Mouse (Mus musculus) kidney, embryonic 16.5 days (tissue): ENCODE results near the gene Ubl5. TPM values are rescaled to one million over a fixed set of nuclear protein-coding genes. Genes with fewer than 3 reads are reported as not detected.
A peak's percentile ranks its signal among the peaks of the same experiment; 100 is the strongest.

ENCODE experiments used
- ATAC-seq: fragments of 200-750 bp; cut with Nextera tagmentation; 2 replicates; pipeline ENCODE4 v1.8.0; 2017; ENCODE audit warnings: moderate TSS enrichment; ENCODE audit not compliant: low FRiP score, low TSS enrichment
- H3K27ac ChIP-seq: fragments of 300-500 bp; sonication (generic); 2 replicates; pipeline ENCODE4 v1.5.1; 2014; ENCODE audit warnings: low read length
- H3K27me3 ChIP-seq: fragments of 300-500 bp; sonication (generic); 2 replicates; pipeline ENCODE4 v1.6.1; 2014; ENCODE audit warnings: low read length, control low read depth, mixed read lengths; ENCODE audit not compliant: insufficient read depth
- H3K36me3 ChIP-seq: fragments of 300-500 bp; sonication (generic); 2 replicates; pipeline ENCODE4 v1.6.1; 2014; ENCODE audit warnings: low read length, control low read depth, mixed read lengths; ENCODE audit not compliant: insufficient read depth
- H3K4me1 ChIP-seq: fragments of 300-500 bp; sonication (generic); 2 replicates; pipeline ENCODE4 v1.6.1; 2014; ENCODE audit warnings: low read length, control low read depth, mixed read lengths; ENCODE audit not compliant: insufficient read depth
- H3K4me2 ChIP-seq: fragments of 300-500 bp; sonication (generic); replicated peaks from 2 replicates; pipeline ENCODE4 v1.6.1; 2014; ENCODE audit warnings: low read depth, low read length
- H3K4me3 ChIP-seq: fragments of 300-500 bp; sonication (generic); 2 replicates; pipeline ENCODE4 v1.5.1; 2014; ENCODE audit warnings: mild to moderate bottlenecking, low read length
- H3K9ac ChIP-seq: fragments of 300-500 bp; sonication (generic); replicated peaks from 2 replicates; pipeline ENCODE4 v1.6.1; 2014; ENCODE audit warnings: low read length
- H3K9me3 ChIP-seq: fragments of 300-500 bp; sonication (generic); 2 replicates; pipeline ENCODE4 v1.6.1; 2016; ENCODE audit warnings: low read length, control low read depth
- WGBS: fragments of 180-500 bp; shearing (Covaris S2); extraction: QIAGEN DNeasy Blood & Tissue Kit; methylation state at CpG from one replicate; pipeline ENCODE4 v1.1.7; 2014; 5-methylcytosine and 5-hydroxymethylcytosine counted together
- polyA plus RNA-seq: library from polyadenylated mRNA; unstranded; fragments of >200 nt; fragmentation: Nextera tagmentation; extraction: Ambion mirVana; gene quantifications from 2 replicates; pipeline ENCODE4 v1.2.1, GENCODE M21; 2015

Ubl5 gene
- polyA plus RNA-seq, 1 experiment from 2014 or later: 331 TPM

DNA sequence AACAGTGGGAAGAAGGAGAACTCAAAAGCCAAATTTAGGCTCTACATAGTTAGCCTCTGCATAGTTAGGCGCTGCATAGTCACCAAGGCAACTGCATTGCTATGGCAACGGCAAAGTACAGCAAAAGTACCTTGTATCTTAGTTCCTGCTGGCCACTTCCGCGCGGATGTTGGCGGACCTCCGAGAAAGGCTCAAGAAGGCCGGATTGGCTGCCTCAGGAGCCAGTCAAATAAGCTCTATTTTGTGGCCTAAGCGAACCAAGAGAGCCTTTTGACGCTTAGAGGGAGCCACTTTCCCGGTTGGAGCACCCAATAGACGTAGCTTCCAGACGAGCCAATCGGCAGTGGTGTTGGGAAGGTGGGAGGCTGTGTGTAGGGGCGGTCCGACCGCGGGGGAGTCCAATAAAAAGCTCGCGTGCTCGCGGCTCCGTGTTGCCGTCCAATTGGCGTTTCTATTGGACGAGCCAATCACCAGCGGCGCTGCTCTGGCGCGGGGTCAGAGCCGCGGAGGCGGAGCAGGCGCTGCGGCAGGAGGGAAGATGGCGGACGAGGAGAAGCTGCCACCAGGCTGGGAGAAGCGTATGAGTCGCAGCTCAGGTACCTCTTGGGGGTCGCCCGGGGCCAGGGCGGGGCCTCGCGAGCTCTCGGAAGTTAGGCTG is 9.1 kb downstream of the Ubl5 start, which contains the start of gene Pin1:
TSS of gene Pin1 (plus strand) at position 494 of the 658 bp plus-strand sequence.
- H3K4me1 ChIP-seq: peaks cover 21% of the 10 kb centered on the region
- H3K4me2 ChIP-seq: peak within 1 kb of the TSS; percentile 76
- H3K36me3 ChIP-seq: peaks cover 25% of the 10 kb centered on the region
- peak; percentile 99 for ATAC-seq
- H3K9ac ChIP-seq: peak within 1 kb of the TSS; percentile 87
- H3K27me3 ChIP-seq: no peaks in the 10 kb centered on the region
- peak within 1 kb of the TSS; percentile 88 for H3K4me3 ChIP-seq
- peak within 1 kb of the TSS; percentile 33 for H3K27ac ChIP-seq
- WGBS: under 1% methylated on average over 45 of the region's 45 CpGs
- H3K9me3 ChIP-seq: no peaks in the 10 kb centered on the region

GRCm38 (mm10) chr9:20652260-20652658 is 9.6 kb downstream of the Ubl5 start:
- Histone ChIP-seq H3K4me3 (peak overlapping the region; percentile 88), H3K4me1 (peaks cover 21% of the 10 kb centered on the region), H3K36me3 (peaks cover 26% of the 10 kb centered on the region; the same call in 1 of the 2 replicates), H3K27ac (peak overlapping the region; percentile 33; the same call in 1 of the 2 replicates), H3K4me2 (peak overlapping the region; percentile 76), H3K27me3 (no peaks in the 10 kb centered on the region), H3K9ac (peak overlapping the region; percentile 87), H3K9me3 (no peaks in the 10 kb centered on the region)
- peak; percentile 18 for ATAC-seq
- WGBS: 0% methylated on average over 25 of the region's 25 CpGs

DNA sequence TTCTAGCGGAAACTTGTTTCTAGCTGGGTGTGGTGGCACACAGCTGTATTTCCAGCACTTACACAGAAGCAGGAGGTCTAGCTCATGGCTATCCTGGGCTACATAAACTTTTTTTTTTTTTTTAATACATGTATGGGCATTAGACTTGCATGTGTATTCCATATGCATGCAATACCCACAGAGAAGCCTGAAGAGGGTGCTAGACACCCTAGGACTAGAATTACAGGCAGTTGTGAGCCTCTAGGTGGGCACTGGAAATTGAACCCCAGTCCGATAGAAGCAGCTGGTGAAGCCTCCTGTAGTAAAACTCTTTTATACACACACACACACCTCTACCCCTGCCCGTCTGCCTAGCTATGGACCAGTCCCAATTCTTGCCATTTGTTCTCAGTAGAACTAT is 11.2 kb downstream of the Ubl5 start:
- peaks cover 36% of the 10 kb centered on the region; the same call in 1 of the 2 replicates for H3K36me3 ChIP-seq
- H3K9ac ChIP-seq: no peak overlapping the region
- ATAC-seq: no peak
- no peaks in the 10 kb centered on the region for H3K9me3 ChIP-seq
- no peak overlapping the region for H3K27ac ChIP-seq
- no peak overlapping the region for H3K4me2 ChIP-seq
- H3K4me1 ChIP-seq: peaks cover 21% of the 10 kb centered on the region
- 93% methylated on average over 3 of the region's 3 CpGs for whole genome bisulfite sequencing
- no peaks in the 10 kb centered on the region for H3K27me3 ChIP-seq
- no peak overlapping the region for H3K4me3 ChIP-seq

- no peak for ATAC-seq
- Histone ChIP-seq H3K4me2 (no peak overlapping the region), H3K4me3 (no peak overlapping the region), H3K36me3 (peaks cover 52% of the 10 kb centered on the region), H3K9ac (no peak overlapping the region), H3K4me1 (peaks cover 12% of the 10 kb centered on the region), H3K27ac (no peak overlapping the region), H3K27me3 (no peaks in the 10 kb centered on the region), H3K9me3 (no peaks in the 10 kb centered on the region)
- 88% methylated on average over 3 of the region's 3 CpGs for WGBS
These were observed 14.9 kb downstream of the Ubl5 start for GRCm38 (mm10) chr9:20657546-20657945.

GRCm38 (mm10) chr9:20662325-20662724 is 19.6 kb downstream of the Ubl5 start:
- Histone ChIP-seq H3K36me3 (peaks cover 50% of the 10 kb centered on the region), H3K4me2 (no peak overlapping the region), H3K9ac (no peak overlapping the region), H3K4me3 (no peak overlapping the region), H3K9me3 (no peaks in the 10 kb centered on the region), H3K27ac (no peak overlapping the region), H3K27me3 (no peaks in the 10 kb centered on the region), H3K4me1 (peaks cover 27% of the 10 kb centered on the region)
- 54% methylated on average over 3 of the region's 3 CpGs for WGBS
- ATAC-seq: peak; percentile 42; the same call in 1 of the 2 replicates

- WGBS: 42% methylated on average over 8 of the region's 8 CpGs
- Histone ChIP-seq H3K9me3 (no peaks in the 10 kb centered on the region), H3K4me3 (no peak overlapping the region), H3K4me1 (peaks cover 27% of the 10 kb centered on the region), H3K27ac (no peak overlapping the region), H3K27me3 (no peaks in the 10 kb centered on the region), H3K4me2 (no peak overlapping the region), H3K9ac (no peak overlapping the region), H3K36me3 (peaks cover 45% of the 10 kb centered on the region)
- no peak for ATAC-seq
These were observed 20.2 kb downstream of the Ubl5 start for GRCm38 (mm10) chr9:20662874-20663273.

DNA sequence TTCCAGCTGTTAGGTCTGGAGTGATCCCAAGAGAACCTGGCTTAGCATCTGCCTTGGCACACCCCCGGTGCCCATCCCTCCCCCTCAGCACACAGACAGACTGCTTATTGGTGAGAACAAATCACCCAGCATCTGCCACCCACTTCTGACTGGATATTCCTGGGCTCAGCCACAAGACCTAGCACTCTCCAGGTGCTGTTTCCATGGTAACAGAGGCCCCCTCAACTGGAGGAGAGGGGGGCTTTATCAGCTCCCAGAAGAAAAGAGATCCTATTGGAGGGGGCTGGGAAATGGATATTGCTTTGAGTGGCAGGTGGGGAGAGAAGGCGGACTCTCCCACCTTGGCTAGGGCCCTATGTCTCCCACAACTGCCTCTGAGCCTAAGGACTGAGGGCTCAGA is 21.3 kb downstream of the Ubl5 start:
- ATAC-seq: no peak
- Histone ChIP-seq H3K9ac (no peak overlapping the region), H3K4me2 (no peak overlapping the region), H3K4me3 (no peak overlapping the region), H3K27ac (no peak overlapping the region), H3K27me3 (no peaks in the 10 kb centered on the region), H3K9me3 (no peaks in the 10 kb centered on the region), H3K36me3 (peaks cover 36% of the 10 kb centered on the region), H3K4me1 (peaks cover 27% of the 10 kb centered on the region)
- 78% methylated on average over 2 of the region's 2 CpGs for WGBS

GRCm38 (mm10) chr9:20664366-20664765 is 21.7 kb downstream of the Ubl5 start:
- H3K9me3 ChIP-seq: no peaks in the 10 kb centered on the region
- H3K4me1 ChIP-seq: peaks cover 27% of the 10 kb centered on the region
- no peak overlapping the region for H3K4me3 ChIP-seq
- no peak overlapping the region for H3K4me2 ChIP-seq
- WGBS: 36% methylated on average over 2 of the region's 2 CpGs
- no peak overlapping the region for H3K27ac ChIP-seq
- peaks cover 32% of the 10 kb centered on the region for H3K36me3 ChIP-seq
- H3K27me3 ChIP-seq: no peaks in the 10 kb centered on the region
- ATAC-seq: no peak
- H3K9ac ChIP-seq: no peak overlapping the region

- Histone ChIP-seq H3K9me3 (no peaks in the 10 kb centered on the region), H3K27me3 (no peaks in the 10 kb centered on the region), H3K9ac (no peak overlapping the region), H3K4me1 (peaks cover 27% of the 10 kb centered on the region), H3K27ac (no peak overlapping the region), H3K36me3 (peaks cover 25% of the 10 kb centered on the region), H3K4me2 (no peak overlapping the region), H3K4me3 (no peak overlapping the region)
- no peak for ATAC-seq
- WGBS: 79% methylated on average over 5 of the region's 5 CpGs
These were observed 22.4 kb downstream of the Ubl5 start for GRCm38 (mm10) chr9:20664982-20665637.

DNA sequence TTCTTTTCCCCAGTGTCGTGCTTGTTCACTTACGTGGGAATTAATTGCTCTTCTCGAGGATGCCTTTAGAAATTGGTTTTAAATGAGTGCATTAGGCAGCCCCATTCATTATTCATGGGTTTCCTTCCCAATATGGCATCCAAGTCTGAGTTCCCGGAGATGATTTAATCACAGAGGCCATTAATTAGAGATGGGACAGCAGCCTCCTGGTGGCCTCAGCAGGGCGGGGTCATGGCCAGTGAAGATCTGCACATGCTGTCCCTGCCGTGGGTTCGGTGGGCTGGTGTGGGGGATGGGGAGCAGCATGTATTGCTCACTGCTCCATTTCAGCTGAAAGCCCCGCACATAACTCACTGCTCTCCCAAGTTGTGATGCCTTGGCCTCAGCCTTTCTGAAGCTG is 23.2 kb downstream of the Ubl5 start:
- H3K4me2 ChIP-seq: no peak overlapping the region

More for the DNA sequence above, 23.2 kb downstream of the Ubl5 start:
- WGBS: 27% methylated on average over 8 of the region's 8 CpGs
- no peaks in the 10 kb centered on the region for H3K9me3 ChIP-seq
- peaks cover 21% of the 10 kb centered on the region for H3K36me3 ChIP-seq
- ATAC-seq: no peak
- no peak overlapping the region for H3K9ac ChIP-seq
- no peak overlapping the region for H3K27ac ChIP-seq
- no peaks in the 10 kb centered on the region for H3K27me3 ChIP-seq
- H3K4me3 ChIP-seq: no peak overlapping the region
- peaks cover 27% of the 10 kb centered on the region for H3K4me1 ChIP-seq
